Comparison of ENCODE assay signal across 31 mouse cellular contexts in the genomic region with DNA sequence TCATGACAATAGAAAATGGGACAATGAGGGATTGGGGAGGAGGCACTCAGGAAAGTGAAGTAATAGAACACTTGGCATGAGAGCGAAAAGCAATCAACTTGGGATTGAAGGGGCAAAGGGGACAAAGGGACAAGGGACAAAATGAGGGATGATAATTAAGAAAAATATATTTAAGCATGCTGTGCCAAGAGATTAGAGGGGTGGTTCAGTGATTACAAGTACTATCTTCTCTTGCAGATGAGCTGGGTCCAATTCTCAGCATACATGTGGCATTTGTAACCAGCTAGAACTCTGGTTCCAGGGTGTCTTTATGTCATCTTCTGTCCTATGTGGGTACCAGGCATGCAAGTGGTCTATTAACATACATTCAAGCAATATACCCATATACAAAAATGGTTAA.
"Had no signal": no experiment of that assay in that cellular context is flagged by ENCODE, and none has a peak within 500 bp of the region (broad histone marks: within the 10 kb centered on the region; RNA-seq: fewer than 3 reads in every experiment).

No protein-coding gene starts in this region.

- DNase-seq: left cerebral cortex, postnatal 4 days; liver; liver, embryonic 13.5 days; liver, postnatal 0 days; lung, adult 18-20 months; lung, adult 2 months; lung, embryonic 14.5 days; lung, postnatal 10 days; lung, postnatal 14 days; lung, postnatal 36 days; lung, postnatal 4 days; midbrain, embryonic 14.5 days had no signal

- H3K27ac ChIP-seq: limb, embryonic 10.5 days; limb, embryonic 12.5 days; limb, embryonic 13.5 days; limb, embryonic 15.5 days; liver, embryonic 12.5 days; liver, embryonic 13.5 days; liver, embryonic 14.5 days; liver, embryonic 15.5 days; lung, embryonic 15.5 days; macrophage; midbrain, embryonic 10.5 days; midbrain, embryonic 12.5 days; midbrain, embryonic 13.5 days; midbrain, embryonic 15.5 days had no signal

- H3K9ac ChIP-seq: limb, embryonic 12.5 days; limb, embryonic 13.5 days; limb, embryonic 15.5 days; liver, embryonic 12.5 days; liver, embryonic 13.5 days; liver, embryonic 14.5 days; liver, embryonic 15.5 days; liver, postnatal 0 days; lung, embryonic 14.5 days; lung, embryonic 15.5 days; midbrain, embryonic 12.5 days; midbrain, embryonic 13.5 days; midbrain, embryonic 15.5 days had no signal

- H3K4me1 ChIP-seq: limb, embryonic 10.5 days; limb, embryonic 12.5 days; limb, embryonic 13.5 days; limb, embryonic 15.5 days; liver, embryonic 12.5 days; liver, embryonic 13.5 days; liver, embryonic 15.5 days; lung, embryonic 15.5 days; megakaryocyte, embryonic 14.5 days; midbrain, embryonic 10.5 days; midbrain, embryonic 12.5 days; midbrain, embryonic 13.5 days; midbrain, embryonic 15.5 days had no signal

- H3K36me3 ChIP-seq: limb, embryonic 10.5 days; limb, embryonic 12.5 days; limb, embryonic 13.5 days; limb, embryonic 15.5 days; liver, embryonic 12.5 days; liver, embryonic 13.5 days; liver, embryonic 15.5 days; lung, embryonic 15.5 days; midbrain, embryonic 10.5 days; midbrain, embryonic 12.5 days; midbrain, embryonic 13.5 days; midbrain, embryonic 15.5 days had no signal

- H3K4me3 ChIP-seq: limb, embryonic 10.5 days; limb, embryonic 12.5 days; limb, embryonic 13.5 days; limb, embryonic 15.5 days; liver, embryonic 12.5 days; liver, embryonic 13.5 days; liver, embryonic 15.5 days; lung, embryonic 15.5 days; megakaryocyte, embryonic 14.5 days; midbrain, embryonic 10.5 days; midbrain, embryonic 12.5 days; midbrain, embryonic 13.5 days; midbrain, embryonic 15.5 days; myocyte had no signal

- H3K4me2 ChIP-seq: limb, embryonic 12.5 days; limb, embryonic 13.5 days; limb, embryonic 15.5 days; liver, embryonic 11.5 days; liver, embryonic 12.5 days; liver, embryonic 13.5 days; liver, embryonic 15.5 days; lung, embryonic 14.5 days; lung, embryonic 15.5 days; midbrain, embryonic 11.5 days; midbrain, embryonic 12.5 days; midbrain, embryonic 13.5 days; midbrain, embryonic 15.5 days had no signal

- ATAC-seq: liver, embryonic 12.5 days; liver, postnatal 0 days; lung, postnatal 0 days; midbrain, embryonic 13.5 days; midbrain, embryonic 15.5 days; midbrain, embryonic 16.5 days had no signal

- H3K9me3 ChIP-seq: limb, embryonic 10.5 days; limb, embryonic 12.5 days; limb, embryonic 13.5 days; limb, embryonic 15.5 days; liver, embryonic 12.5 days; liver, embryonic 13.5 days; liver, embryonic 15.5 days; lung, embryonic 15.5 days; megakaryocyte, embryonic 14.5 days; midbrain, embryonic 10.5 days; midbrain, embryonic 12.5 days; midbrain, embryonic 13.5 days; midbrain, embryonic 15.5 days had no signal

- H3K27me3 ChIP-seq: limb, embryonic 12.5 days; limb, embryonic 13.5 days; limb, embryonic 15.5 days; liver, embryonic 12.5 days; liver, embryonic 13.5 days; liver, embryonic 15.5 days; lung, embryonic 15.5 days; megakaryocyte, embryonic 14.5 days; midbrain, embryonic 12.5 days; midbrain, embryonic 13.5 days; midbrain, embryonic 15.5 days had no signal
